Mouse (Mus musculus) forebrain, embryonic 11.5 days (tissue): ENCODE measurements around the gene Hmcn1. TPM values are rescaled to one million over a fixed set of nuclear protein-coding genes. Genes with fewer than 3 reads are reported as not detected.

Source experiments
- ATAC-seq: fragments of 200-750 bp; cut with Nextera tagmentation; replicated peaks from 2 replicates; pipeline ENCODE4 v1.8.0; 2017; ENCODE audit warnings: moderate TSS enrichment; ENCODE audit not compliant: low FRiP score
- DNase-seq: peaks from one replicate; pipeline ENCODE4 v3.0.0-alpha.2; 2017; ENCODE audit warnings: low spot score
- H3K27ac ChIP-seq: fragments of 300-500 bp; sonication (generic); 2 replicates; pipeline ENCODE4 v1.5.1; 2014; ENCODE audit warnings: low read depth, low read length
- H3K27me3 ChIP-seq: fragments of 300-500 bp; sonication (generic); 2 replicates; pipeline ENCODE4 v1.6.1; 2014; ENCODE audit warnings: mild to moderate bottlenecking, low read length, mixed read lengths; ENCODE audit not compliant: control insufficient read depth, insufficient read depth
- H3K36me3 ChIP-seq: fragments of 300-500 bp; sonication (generic); 2 replicates; pipeline ENCODE4 v1.6.1; 2014; ENCODE audit warnings: mild to moderate bottlenecking, low read length, moderate library complexity, mixed read lengths; ENCODE audit not compliant: control insufficient read depth, insufficient read depth
- H3K4me1 ChIP-seq: fragments of 300-500 bp; sonication (generic); replicated peaks from 2 replicates; pipeline ENCODE4 v1.6.1; 2014; ENCODE audit warnings: low read length, mixed read lengths; ENCODE audit not compliant: control insufficient read depth, insufficient read depth
- H3K4me2 ChIP-seq: fragments of 300-500 bp; sonication (generic); 2 replicates; pipeline ENCODE4 v1.6.1; 2014; ENCODE audit warnings: low read depth, mild to moderate bottlenecking, low read length, moderate library complexity, mixed read lengths; ENCODE audit not compliant: severe bottlenecking
- H3K4me3 ChIP-seq: fragments of 300-500 bp; sonication (generic); 2 replicates; pipeline ENCODE4 v1.5.1; 2014; ENCODE audit warnings: low read depth, low read length
- H3K9ac ChIP-seq: fragments of 300-500 bp; sonication (generic); 2 replicates; pipeline ENCODE4 v1.6.1; 2014; ENCODE audit warnings: low read length
- H3K9me3 ChIP-seq: fragments of 300-500 bp; sonication (generic); 2 replicates; pipeline ENCODE4 v1.6.1; 2016; ENCODE audit warnings: low read length, mixed read lengths; ENCODE audit not compliant: control insufficient read depth
- WGBS: fragments of 180-500 bp; shearing (Covaris S2); extraction: QIAGEN DNeasy Blood & Tissue Kit; methylation state at CpG from one replicate; pipeline ENCODE4 v1.1.7; 2014; 5-methylcytosine and 5-hydroxymethylcytosine counted together
- polyA plus RNA-seq: library from polyadenylated mRNA; unstranded; fragments of >200 nt; fragmentation: Nextera tagmentation; extraction: Ambion mirVana; gene quantifications from 2 replicates; pipeline ENCODE4 v1.2.1, GENCODE M21; 2014

Gene Hmcn1
- polyA plus RNA-seq, 1 experiment from 2014 or later = 12.1 TPM

DNA sequence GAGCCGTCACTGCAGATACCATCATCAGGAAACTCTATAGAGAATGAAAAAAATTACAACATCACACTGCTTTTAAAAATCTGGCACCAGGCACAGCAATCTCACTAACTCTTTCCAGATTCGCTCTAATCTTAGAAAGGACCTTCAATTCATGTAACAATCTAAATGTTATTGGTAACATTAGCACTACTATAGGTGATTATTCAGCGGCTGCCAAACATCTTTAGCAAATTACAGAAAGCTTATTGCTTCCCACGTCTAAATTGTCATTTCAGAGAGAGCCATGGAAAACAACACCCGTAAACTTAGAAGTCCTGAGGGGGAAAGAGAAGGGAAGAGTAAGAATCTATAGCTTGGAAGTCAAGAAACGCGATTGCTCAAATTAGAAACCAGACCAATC is 163.4 kb downstream of the Hmcn1 start:
- Histone ChIP-seq H3K4me3 (no peak overlapping the region), H3K9me3 (no peaks in the 10 kb centered on the region), H3K27me3 (no peaks in the 10 kb centered on the region), H3K36me3 (no peaks in the 10 kb centered on the region), H3K4me2 (no peak overlapping the region), H3K9ac (no peak overlapping the region), H3K27ac (no peak overlapping the region), H3K4me1 (no peaks in the 10 kb centered on the region)
- DNase-seq (no peak), ATAC-seq (no peak)
- 74% methylated on average over 7 of the region's 7 CpGs for WGBS

GRCm38 (mm10) chr1:150827169-150827568 is 166.1 kb downstream of the Hmcn1 start:
- ATAC-seq (no peak), DNase-seq (no peak)
- H3K9ac ChIP-seq = no peak overlapping the region
- H3K27me3 ChIP-seq = no peaks in the 10 kb centered on the region
- H3K4me3 ChIP-seq = no peak overlapping the region
- H3K27ac ChIP-seq = no peak overlapping the region
- H3K4me1 ChIP-seq = no peaks in the 10 kb centered on the region
- 84% methylated on average over 5 of the region's 5 CpGs for WGBS
- H3K4me2 ChIP-seq = no peak overlapping the region
- no peaks in the 10 kb centered on the region for H3K9me3 ChIP-seq
- no peaks in the 10 kb centered on the region for H3K36me3 ChIP-seq

DNA sequence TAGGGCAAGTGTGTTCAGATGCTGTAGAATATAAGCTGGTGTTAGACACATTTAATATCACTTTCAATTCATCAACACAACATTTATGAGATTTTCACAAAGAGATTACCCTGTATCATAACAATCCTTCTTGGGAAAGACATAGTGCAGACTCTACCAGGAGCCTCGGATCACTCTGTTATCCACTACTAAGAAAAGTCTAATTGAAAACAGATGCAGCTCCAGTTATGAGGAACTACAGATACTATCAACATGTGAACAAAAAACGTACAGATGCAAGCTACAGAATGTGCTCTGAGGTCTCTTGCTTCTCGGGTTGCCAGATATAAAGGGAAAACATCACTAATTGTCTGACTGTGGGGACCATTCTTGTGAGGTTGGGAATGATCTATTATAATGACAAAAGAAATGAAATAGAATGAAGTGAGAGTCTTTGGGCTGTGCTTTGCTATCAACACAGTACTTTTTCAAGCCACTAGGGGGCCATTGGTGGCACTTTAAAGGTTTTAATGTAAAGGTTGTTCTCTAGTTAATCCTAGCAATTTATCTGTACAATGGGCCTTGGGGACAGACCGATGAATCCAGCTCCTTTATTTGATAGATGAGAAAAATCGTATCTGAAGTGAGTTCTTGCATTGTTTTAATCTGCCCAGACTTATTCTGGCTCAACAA is 168.8 kb downstream of the Hmcn1 start:
- Histone ChIP-seq H3K4me1 (no peaks in the 10 kb centered on the region), H3K4me2 (no peak overlapping the region), H3K27me3 (no peaks in the 10 kb centered on the region), H3K9me3 (no peaks in the 10 kb centered on the region), H3K4me3 (no peak overlapping the region), H3K36me3 (no peaks in the 10 kb centered on the region), H3K27ac (no peak overlapping the region), H3K9ac (no peak overlapping the region)
- no peak for DNase-seq
- WGBS = 70% methylated on average over 5 of the region's 5 CpGs
- no peak for ATAC-seq

- ATAC-seq (no peak), DNase-seq (no peak)
- Histone ChIP-seq H3K9me3 (no peaks in the 10 kb centered on the region), H3K36me3 (no peaks in the 10 kb centered on the region), H3K9ac (no peak overlapping the region), H3K27ac (no peak overlapping the region), H3K27me3 (no peaks in the 10 kb centered on the region), H3K4me2 (no peak overlapping the region), H3K4me3 (no peak overlapping the region), H3K4me1 (no peaks in the 10 kb centered on the region)
- 87% methylated on average over 11 of the region's 11 CpGs for WGBS
Measured at GRCm38 (mm10) chr1:150816035-150816807, 177.0 kb downstream of the Hmcn1 start.

DNA sequence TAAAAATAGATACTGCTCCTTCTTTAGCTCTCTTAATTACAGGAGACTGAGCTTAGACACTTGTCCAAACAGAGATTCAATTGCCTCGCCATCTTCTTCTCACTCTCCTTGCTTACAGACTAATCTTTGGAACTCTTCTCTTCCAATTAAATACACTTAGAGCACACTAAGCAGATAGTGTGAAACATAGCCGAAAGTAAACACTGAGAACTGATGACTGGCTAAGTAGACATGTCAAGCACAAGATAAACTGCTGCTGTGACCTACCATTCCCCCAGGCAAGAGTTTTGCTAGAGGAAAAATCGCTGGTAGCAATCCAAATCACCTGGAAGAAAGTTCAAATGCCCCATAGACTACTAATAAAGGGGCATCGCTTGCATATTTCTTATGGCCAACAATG is 178.3 kb downstream of the Hmcn1 start:
- H3K27me3 ChIP-seq = no peaks in the 10 kb centered on the region
- DNase-seq = no peak
- H3K4me2 ChIP-seq = no peak overlapping the region
- H3K36me3 ChIP-seq = no peaks in the 10 kb centered on the region
- ATAC-seq = no peak
- H3K9me3 ChIP-seq = no peaks in the 10 kb centered on the region
- WGBS = 85% methylated on average over 4 of the region's 4 CpGs
- H3K27ac ChIP-seq = no peak overlapping the region
- no peak overlapping the region for H3K9ac ChIP-seq
- no peaks in the 10 kb centered on the region for H3K4me1 ChIP-seq
- no peak overlapping the region for H3K4me3 ChIP-seq

- no peak overlapping the region for H3K9ac ChIP-seq
- ATAC-seq (no peak), DNase-seq (no peak)
- H3K4me1 ChIP-seq = no peaks in the 10 kb centered on the region
- no peaks in the 10 kb centered on the region for H3K9me3 ChIP-seq
- no peak overlapping the region for H3K27ac ChIP-seq
- H3K4me2 ChIP-seq = no peak overlapping the region
- no peak overlapping the region for H3K4me3 ChIP-seq
- no peaks in the 10 kb centered on the region for H3K36me3 ChIP-seq
- H3K27me3 ChIP-seq = no peaks in the 10 kb centered on the region
Measured at GRCm38 (mm10) chr1:150813381-150813780, 179.9 kb downstream of the Hmcn1 start.

- Histone ChIP-seq H3K4me1 (no peaks in the 10 kb centered on the region), H3K9ac (no peak overlapping the region), H3K4me2 (no peak overlapping the region), H3K27ac (no peak overlapping the region), H3K27me3 (no peaks in the 10 kb centered on the region), H3K9me3 (no peaks in the 10 kb centered on the region), H3K4me3 (no peak overlapping the region), H3K36me3 (no peaks in the 10 kb centered on the region)
- no peak for ATAC-seq
- no peak for DNase-seq
- 65% methylated on average over 3 of the region's 3 CpGs for WGBS
Measured at GRCm38 (mm10) chr1:150806864-150807263, 186.4 kb downstream of the Hmcn1 start.

DNA sequence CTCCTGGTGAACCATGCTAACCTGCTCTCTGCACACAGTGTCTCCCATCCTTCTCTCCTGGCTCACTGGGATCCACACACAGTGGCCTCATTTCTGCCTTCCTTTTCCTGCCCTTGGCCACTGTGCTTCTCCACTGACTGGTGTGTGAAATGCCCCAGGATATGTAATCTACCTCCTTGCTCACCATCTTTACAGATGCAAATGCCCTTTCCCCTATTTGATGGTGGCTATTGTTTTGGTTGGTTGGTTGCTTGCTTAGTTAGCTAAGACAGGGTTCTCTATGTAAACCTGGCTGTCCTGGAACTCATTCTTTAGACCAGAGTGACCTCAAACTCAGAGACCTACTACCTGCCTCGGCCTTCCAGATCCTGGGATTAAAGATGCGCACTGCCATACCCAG is 187.8 kb downstream of the Hmcn1 start:
- ATAC-seq (no peak), DNase-seq (no peak)
- Histone ChIP-seq H3K4me2 (no peak overlapping the region), H3K27ac (no peak overlapping the region), H3K4me3 (no peak overlapping the region), H3K9me3 (no peaks in the 10 kb centered on the region), H3K9ac (no peak overlapping the region), H3K36me3 (no peaks in the 10 kb centered on the region), H3K27me3 (no peaks in the 10 kb centered on the region), H3K4me1 (no peaks in the 10 kb centered on the region)
- WGBS = 97% methylated on average over 2 of the region's 2 CpGs
